Mouse (Mus musculus) bone marrow macrophage, adult 2 months (primary cell): ENCODE results near the gene Smok3a. TPM values are rescaled to one million over a fixed set of nuclear protein-coding genes. Genes with fewer than 3 reads are reported as not detected.
"Not testable (repeated sequence)": the region's sequence is repeated elsewhere in the genome, so short reads cannot be mapped to it uniquely, and the experiment has no call there.

ENCODE experiments used
- H3K27ac ChIP-seq: 2 replicates; pipeline ENCODE4 v1.5.1; 2012; ENCODE audit warnings: low read depth, low read length; ENCODE audit not compliant: insufficient read depth
- H3K4me1 ChIP-seq: 2 replicates; pipeline ENCODE4 v1.6.1; 2012; ENCODE audit warnings: low read length; ENCODE audit not compliant: control insufficient read depth, insufficient read depth
- H3K4me3 ChIP-seq: 2 replicates; pipeline ENCODE4 v1.5.1; 2012; ENCODE audit warnings: mild to moderate bottlenecking, low read length, moderate library complexity; ENCODE audit not compliant: insufficient read depth
- CTCF ChIP-seq: IDR thresholded peaks from 2 replicates; pipeline ENCODE4 v1.5.1; 2012; ENCODE audit warnings: low read depth, mild to moderate bottlenecking, low read length, moderate library complexity
- POLR2A ChIP-seq: IDR thresholded peaks from 2 replicates; pipeline ENCODE4 v1.6.1; 2012; ENCODE audit warnings: mild to moderate bottlenecking, low read depth, low read length, borderline replicate concordance
- polyA plus RNA-seq: library from polyadenylated mRNA; stranded (reverse); fragments of >200 nt; gene quantifications from 2 replicates; pipeline ENCODE4 v1.2.4, GENCODE M21; 2012; ENCODE audit not compliant: missing spikeins, insufficient read depth, insufficient read length

Gene Smok3a
- not detected in 2 replicates for polyA plus RNA-seq

GRCm38 (mm10) chr5:138020961-138021479, at the start of gene Smok3a, which contains the start of gene Smok3b:
TSS of gene Smok3a (plus strand) at chr5:138021261.
TSS of gene Smok3b (plus strand) at chr5:138021429.
- H3K4me3 ChIP-seq, H3K27ac ChIP-seq, H3K4me1 ChIP-seq: not testable (repeated sequence)

- H3K4me1 ChIP-seq: no peaks in the 10 kb centered on the region
- no peak for TF ChIP-seq CTCF
- TF ChIP-seq POLR2A: no peak
- H3K27ac ChIP-seq: no peak overlapping the region
- no peak overlapping the region for H3K4me3 ChIP-seq
Observed at GRCm38 (mm10) chr5:137973161-137973560, 47.9 kb upstream of the Smok3a start.

DNA sequence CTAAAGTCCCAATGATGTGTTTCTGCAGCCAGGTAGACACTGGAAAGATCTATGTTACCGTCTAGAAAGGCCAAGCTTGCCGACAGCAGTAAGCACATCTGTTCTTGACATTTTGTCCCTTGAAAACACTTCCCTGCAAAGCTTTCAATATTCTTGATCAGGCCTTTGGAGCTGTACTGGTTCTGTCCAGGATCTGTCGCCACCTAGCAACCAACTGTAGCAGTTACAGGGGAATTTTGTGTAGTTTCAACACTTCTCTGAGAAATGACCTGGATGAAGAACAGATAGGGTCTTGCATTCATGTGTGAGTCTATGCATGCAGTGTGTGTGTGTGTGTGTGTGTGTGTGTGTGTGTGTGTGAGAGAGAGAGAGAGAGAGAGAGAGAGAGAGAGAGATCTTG, 47.3 kb upstream of the Smok3a start:
- Histone ChIP-seq H3K4me1 (no peaks in the 10 kb centered on the region), H3K27ac (no peak overlapping the region), H3K4me3 (no peak overlapping the region)
- no peak for TF ChIP-seq CTCF

DNA sequence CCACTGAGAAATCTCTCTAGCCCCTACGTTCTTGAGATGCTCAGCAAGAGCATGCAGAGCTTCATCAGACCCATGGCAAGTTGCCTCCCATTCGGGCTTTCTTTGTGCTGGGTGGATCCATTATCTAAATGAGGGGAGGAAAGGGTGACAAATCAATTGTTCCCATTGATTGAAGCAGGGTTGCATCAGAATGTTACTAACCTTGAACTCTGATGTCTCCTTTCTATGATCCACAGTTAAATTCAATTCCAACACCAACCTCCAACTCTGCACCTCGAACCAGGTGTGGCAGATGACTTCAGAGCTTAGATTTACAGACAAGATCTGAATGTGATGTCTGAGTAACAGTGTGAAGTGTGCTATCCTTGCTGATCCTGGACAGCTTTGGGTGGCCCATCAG, 46.3 kb upstream of the Smok3a start:
- TF ChIP-seq CTCF (no peak), POLR2A (no peak)
- H3K27ac ChIP-seq: no peak overlapping the region
- no peak overlapping the region for H3K4me3 ChIP-seq
- no peaks in the 10 kb centered on the region for H3K4me1 ChIP-seq

DNA sequence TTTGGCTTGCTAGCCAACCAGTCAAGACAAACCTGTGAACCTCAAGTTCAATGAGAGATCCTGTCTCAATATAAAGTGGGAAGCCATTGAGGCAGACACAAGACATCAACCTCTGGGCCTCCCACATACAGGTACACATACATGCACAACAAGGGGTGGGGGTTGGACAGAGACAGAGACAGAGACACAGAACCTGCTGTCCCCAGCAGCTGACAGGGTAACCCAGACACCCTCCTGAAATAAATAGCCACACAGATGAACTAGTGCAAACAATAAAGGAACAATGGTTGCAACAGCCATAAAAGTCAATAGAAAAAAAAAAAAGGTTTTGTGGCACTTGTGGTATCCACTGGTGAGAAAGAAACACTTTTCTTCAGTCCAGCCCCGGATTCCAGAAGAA, 45.6 kb upstream of the Smok3a start:
- no peak for TF ChIP-seq CTCF
- no peak for TF ChIP-seq POLR2A
- Histone ChIP-seq H3K4me3 (no peak overlapping the region), H3K4me1 (no peaks in the 10 kb centered on the region), H3K27ac (no peak overlapping the region)

- Histone ChIP-seq H3K27ac (no peak overlapping the region), H3K4me1 (no peaks in the 10 kb centered on the region), H3K4me3 (no peak overlapping the region)
- TF ChIP-seq POLR2A (no peak), CTCF (no peak)
Observed at GRCm38 (mm10) chr5:137977291-137977690, 43.8 kb upstream of the Smok3a start.

GRCm38 (mm10) chr5:137979081-137979480, 42.0 kb upstream of the Smok3a start:
- TF ChIP-seq CTCF: no peak
- TF ChIP-seq POLR2A: no peak
- H3K27ac ChIP-seq: no peak overlapping the region

DNA sequence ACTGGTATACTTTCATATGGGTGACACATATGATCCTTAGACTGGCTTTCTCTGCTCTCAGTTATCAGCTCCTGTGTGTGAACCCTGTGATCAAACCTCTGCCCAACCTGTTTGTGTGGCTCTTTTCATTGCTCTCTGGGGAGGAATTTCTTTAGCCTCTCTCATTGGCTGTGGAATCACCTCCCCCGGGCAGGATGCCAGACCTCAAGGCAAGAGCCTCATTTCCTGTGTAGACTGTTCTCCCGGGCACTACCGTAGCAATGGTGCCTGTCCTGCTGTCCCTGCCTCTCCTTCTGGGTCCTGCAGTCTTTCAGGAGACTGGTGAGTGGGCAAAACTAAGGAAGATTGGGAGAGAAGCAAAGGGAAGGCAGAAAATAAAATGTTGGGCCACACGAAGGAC, 39.8 kb upstream of the Smok3a start, which contains the start of gene Azgp1:
Azgp1 (plus strand) TSS at position 221 of the 400 bp plus-strand sequence.
- no peak for TF ChIP-seq POLR2A
- TF ChIP-seq CTCF: no peak
- H3K27ac ChIP-seq: no peak within 1 kb of the TSS

More at GRCm38 (mm10) chr5:137979081-137979480, 42.0 kb upstream of the Smok3a start:
- Histone ChIP-seq H3K4me1 (no peaks in the 10 kb centered on the region), H3K4me3 (no peak overlapping the region)

DNA sequence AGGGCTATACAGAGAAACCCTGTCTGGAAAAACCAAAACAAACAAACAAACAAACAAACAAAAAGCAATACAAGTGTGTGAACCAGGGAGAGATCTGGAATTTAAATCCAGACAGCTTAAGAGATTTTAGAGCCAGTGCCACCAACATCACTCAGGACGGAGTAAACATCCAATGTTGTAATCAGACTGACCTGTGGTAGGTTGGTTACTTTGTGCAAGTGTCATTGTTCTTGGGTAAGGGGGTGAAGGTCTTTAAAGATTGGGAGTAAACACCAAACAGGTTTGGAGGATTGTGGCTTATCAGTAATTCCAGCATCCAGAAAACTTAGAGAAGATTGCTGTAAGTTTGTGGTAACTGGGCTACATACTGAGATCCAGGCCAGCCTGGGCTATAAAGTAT, 34.7 kb upstream of the Smok3a start:
- no peaks in the 10 kb centered on the region for H3K4me1 ChIP-seq
- no peak overlapping the region for H3K27ac ChIP-seq
- TF ChIP-seq CTCF (no peak), POLR2A (no peak)
- H3K4me3 ChIP-seq: no peak overlapping the region

More for the DNA sequence above, 39.8 kb upstream of the Smok3a start, which contains the start of gene Azgp1:
- no peak within 1 kb of the TSS for H3K4me3 ChIP-seq
- no peaks in the 10 kb centered on the region for H3K4me1 ChIP-seq

GRCm38 (mm10) chr5:138009437-138009836, 11.6 kb upstream of the Smok3a start:
- no peak overlapping the region for H3K4me3 ChIP-seq
- TF ChIP-seq POLR2A (no peak), CTCF (no peak)
- H3K27ac ChIP-seq: no peak overlapping the region
- H3K4me1 ChIP-seq: no peaks in the 10 kb centered on the region

- TF ChIP-seq POLR2A (no peak), CTCF (no peak)
- Histone ChIP-seq H3K4me1 (no peaks in the 10 kb centered on the region), H3K4me3 (no peak overlapping the region), H3K27ac (no peak overlapping the region)
Observed at GRCm38 (mm10) chr5:138012382-138012781, 8.7 kb upstream of the Smok3a start.
